ENCODE assay signal across 21 mouse cellular contexts in genomic region chrX:35924705-35925264, GRCm38 (mm10). TPM values are rescaled to one million over a fixed set of nuclear protein-coding genes. Genes with fewer than 3 reads are reported as not detected.
A peak's percentile ranks its signal among the peaks of the same experiment; 100 is the strongest.
DNase-seq lines count a peak whose midpoint lies in the region; ATAC-seq lines count a peak whose summit lies in the region.
"Had no signal": no experiment of that assay in that cellular context is flagged by ENCODE, and none has a peak within 500 bp of the region (broad histone marks: within the 10 kb centered on the region; RNA-seq: fewer than 3 reads in every experiment).

No protein-coding gene starts in this region.

- H3K9me3 ChIP-seq in embryonic facial prominence, embryonic 14.5 days (ENCODE audit: control insufficient read depth, low read length), result no peaks in the 10 kb centered on the region
- H3K9me3 ChIP-seq in embryonic facial prominence, embryonic 10.5 days, result no peaks in the 10 kb centered on the region
- H3K9me3 ChIP-seq: hindbrain, embryonic 13.5 days; limb, embryonic 10.5 days; liver, embryonic 12.5 days; lung, embryonic 15.5 days; neural tube, embryonic 13.5 days had no signal

- H3K4me3 ChIP-seq in embryonic facial prominence, embryonic 14.5 days (ENCODE audit: low read depth, low read length), result no peak overlapping the region
- H3K4me3 ChIP-seq in embryonic facial prominence, embryonic 10.5 days, result no peak overlapping the region
- H3K4me3 ChIP-seq: erythroblast, embryonic 14.5 days; hindbrain, embryonic 13.5 days; limb, embryonic 10.5 days; liver, embryonic 12.5 days; lung, embryonic 15.5 days; neural tube, embryonic 13.5 days had no signal

- H3K27me3 ChIP-seq in embryonic facial prominence, embryonic 14.5 days (replicated peaks; ENCODE audit: control insufficient read depth, insufficient read depth, low read length), result no peaks in the 10 kb centered on the region
- H3K27me3 ChIP-seq in embryonic facial prominence, embryonic 10.5 days (replicated peaks; ENCODE audit: low read depth, poor library complexity, severe bottlenecking), result no peaks in the 10 kb centered on the region
- H3K27me3 ChIP-seq: hindbrain, embryonic 13.5 days; liver, embryonic 12.5 days; lung, embryonic 15.5 days; neural tube, embryonic 13.5 days had no signal

- H3K4me2 ChIP-seq in embryonic facial prominence, embryonic 14.5 days (ENCODE audit: low read depth, low read length), result no peak overlapping the region
- H3K4me2 ChIP-seq: hindbrain, embryonic 13.5 days; liver, embryonic 12.5 days; lung, embryonic 15.5 days; neural tube, embryonic 13.5 days had no signal

- no peak overlapping the region for H3K9ac ChIP-seq in embryonic facial prominence, embryonic 14.5 days (ENCODE audit: low read depth, low read length)
- H3K9ac ChIP-seq: hindbrain, embryonic 13.5 days; liver, embryonic 12.5 days; lung, embryonic 15.5 days; neural tube, embryonic 13.5 days had no signal

- H3K36me3 ChIP-seq in embryonic facial prominence, embryonic 14.5 days (ENCODE audit: control insufficient read depth, insufficient read depth, low read length), result no peaks in the 10 kb centered on the region
- no peaks in the 10 kb centered on the region for H3K36me3 ChIP-seq in embryonic facial prominence, embryonic 10.5 days (replicated peaks)
- H3K36me3 ChIP-seq: hindbrain, embryonic 13.5 days; limb, embryonic 10.5 days; liver, embryonic 12.5 days; lung, embryonic 15.5 days; neural tube, embryonic 13.5 days had no signal

- no peaks in the 10 kb centered on the region for H3K4me1 ChIP-seq in embryonic facial prominence, embryonic 14.5 days (ENCODE audit: control insufficient read depth, insufficient read depth, low read length)
- no peaks in the 10 kb centered on the region for H3K4me1 ChIP-seq in embryonic facial prominence, embryonic 10.5 days
- H3K4me1 ChIP-seq: hindbrain, embryonic 13.5 days; limb, embryonic 10.5 days; liver, embryonic 12.5 days; lung, embryonic 15.5 days; neural tube, embryonic 13.5 days had no signal

- no peak for DNase-seq in embryonic facial prominence, embryonic 14.5 days (ENCODE audit: low spot score)
- DNase-seq in embryonic facial prominence, embryonic 10.5 days (ENCODE audit: low spot score), result no peak
- DNase-seq in right cerebral cortex, postnatal 25 days, result peak; percentile 3
- DNase-seq in right cerebral cortex, adult 2 months (ENCODE audit: low spot score in 2 of 2), result no peak
- DNase-seq in T-cell, adult 2 months (ENCODE audit: low spot score), result peak; percentile 4
- no peak for DNase-seq in urinary bladder, postnatal 4 days (ENCODE audit: low spot score in 2 of 2)
- DNase-seq in kidney, postnatal 14 days, result no peak
- DNase-seq: adrenal gland, adult 2 months; cerebellum, adult 8-10 months; heart, adult 18-20 months; kidney, adult 8-10 months; kidney, postnatal 4 days; layer of hippocampus, postnatal 36 days had no signal

- 67% methylated on average over 1 of the region's 1 CpGs for WGBS in embryonic facial prominence, embryonic 14.5 days
- WGBS in embryonic facial prominence, embryonic 10.5 days, result 67% methylated on average over 1 of the region's 1 CpGs

- peak; percentile 44; the same call in 1 of the 2 replicates for ATAC-seq in embryonic facial prominence, embryonic 14.5 days (ENCODE audit: low read depth)
- ATAC-seq in megakaryocyte progenitor cell, adult 5-6 weeks (replicated peaks; ENCODE audit: poor library complexity), result peak; percentile 46; the same call in 1 of the 2 replicates
- ATAC-seq: liver, embryonic 12.5 days; midbrain, embryonic 16.5 days had no signal

- H3K27ac ChIP-seq in embryonic facial prominence, embryonic 14.5 days (replicated peaks; ENCODE audit: low read depth, low read length), result no peak overlapping the region
- H3K27ac ChIP-seq in embryonic facial prominence, embryonic 10.5 days (replicated peaks), result no peak overlapping the region
- H3K27ac ChIP-seq: hindbrain, embryonic 13.5 days; limb, embryonic 10.5 days; liver, embryonic 12.5 days; lung, embryonic 15.5 days; neural tube, embryonic 13.5 days had no signal

RNA-seq across cellular contexts. Expression of gene Dock11, which starts 36.2 kb away (rescaled TPM):
- 25.2 and 25.5 TPM in 2 replicates for polyA plus RNA-seq in embryonic facial prominence, embryonic 14.5 days (2014; fragmentation: Nextera tagmentation; extraction: Ambion mirVana)
- 18.2 and 18.7 TPM in 2 replicates for polyA plus RNA-seq in embryonic facial prominence, embryonic 10.5 days (2016; fragmentation: Nextera tagmentation; extraction: Ambion mirVana)
- total RNA-seq in megakaryocyte progenitor cell, adult 5-6 weeks (2015), result 116 and 118 TPM in 2 replicates
- total RNA-seq in megakaryocyte progenitor cell, adult 5-6 weeks (2017), result 81.5 and 95.3 TPM in 2 replicates
- polyA plus RNA-seq: erythroblast, embryonic 14.5 days had no signal

Comparison
In these comparisons a context has a peak if more than half of its experiments do, and no peak if none do; other contexts are left out.
1. DNase-seq: peak in right cerebral cortex, postnatal 25 days (single experiment) and T-cell, adult 2 months (single experiment); none in embryonic facial prominence, embryonic 14.5 days (single experiment), embryonic facial prominence, embryonic 10.5 days (single experiment), right cerebral cortex, adult 2 months (0 of 2), urinary bladder, postnatal 4 days (0 of 2) and kidney, postnatal 14 days (single experiment).